Mouse (Mus musculus) CH12.LX (cell line): ENCODE data around the gene Tspan5. TPM values are rescaled to one million over a fixed set of nuclear protein-coding genes. Genes with fewer than 3 reads are reported as not detected.

Experiments
- DNase-seq: peaks from one replicate; pipeline ENCODE4 v3.0.0-alpha.2; 2013; ENCODE audit errors: extremely low read depth
- H3K27ac ChIP-seq: 2 replicates; pipeline ENCODE4 v1.5.1; 2012; ENCODE audit warnings: low read depth, mild to moderate bottlenecking, control low read depth, moderate library complexity; ENCODE audit not compliant: insufficient read depth
- H3K27me3 ChIP-seq: replicated peaks from 2 replicates; pipeline ENCODE3; 2012; ENCODE audit warnings: inconsistent platforms
- H3K36me3 ChIP-seq, 2 experiments: replicated peaks in 1 of 2; 2 replicates each; pipeline versions ENCODE3 to v1.6.1; 2012; ENCODE audit warnings: inconsistent platforms in 1 of 2, low read length in 1 of 2, mild to moderate bottlenecking in 1 of 2, mixed read lengths in 1 of 2, moderate library complexity in 1 of 2; ENCODE audit not compliant: control insufficient read depth in 1 of 2, insufficient read depth in 1 of 2
- H3K4me1 ChIP-seq, 2 experiments: 2 replicates each; pipeline ENCODE4 v1.6.1; 2012; ENCODE audit warnings: inconsistent platforms in 1 of 2, moderate library complexity in 1 of 2; ENCODE audit not compliant: insufficient read depth in 2 of 2, control insufficient read depth in 1 of 2
- H3K4me2 ChIP-seq: 2 replicates; pipeline ENCODE4 v1.6.1; 2012; ENCODE audit warnings: low read depth, mild to moderate bottlenecking, control low read depth; ENCODE audit not compliant: poor library complexity, insufficient read depth, severe bottlenecking
- H3K4me3 ChIP-seq, 3 experiments: fragments of 150-350 bp in 1 of 3; sonication (generic) in 1 of 3; replicated peaks in 1 of 3; 2 replicates each; pipeline versions ENCODE3 to v1.5.1; 2011 to 2012; ENCODE audit warnings: low read depth in 2 of 3, low read length in 2 of 3, mild to moderate bottlenecking in 2 of 3, moderate library complexity in 2 of 3, control low read depth in 1 of 3, improper control_type of control experiment in 1 of 3, inconsistent platforms in 1 of 3, mixed read lengths in 1 of 3; ENCODE audit not compliant: poor library complexity in 1 of 3
- H3K79me2 ChIP-seq: replicated peaks from 2 replicates; pipeline ENCODE4 v1.6.1; 2012; ENCODE audit warnings: mild to moderate bottlenecking, moderate library complexity; ENCODE audit not compliant: control insufficient read depth, poor library complexity, insufficient read depth, severe bottlenecking; ENCODE audit errors: extremely low read depth
- H3K9ac ChIP-seq: 2 replicates; pipeline ENCODE4 v1.6.1; 2012; ENCODE audit warnings: low read depth, mild to moderate bottlenecking, control low read depth, moderate library complexity; ENCODE audit not compliant: insufficient read depth
- H3K9me3 ChIP-seq: replicated peaks from 2 replicates; pipeline ENCODE3; 2012; ENCODE audit warnings: low read length, inconsistent platforms, mixed read lengths
- CHD2 ChIP-seq: IDR thresholded peaks from 2 replicates; pipeline ENCODE4 v1.6.1; 2011; ENCODE audit warnings: low read length, improper control_type of control experiment
- CTCF ChIP-seq, 2 experiments: IDR thresholded peaks in 1 of 2; conservative IDR thresholded peaks in 1 of 2; 2 replicates each; pipeline ENCODE4 v1.5.1; 2011 to 2012; ENCODE audit warnings: low read depth in 2 of 2, low read length in 2 of 2, improper control_type of control experiment in 1 of 2, inconsistent platforms in 1 of 2, mild to moderate bottlenecking in 1 of 2, moderate library complexity in 1 of 2
- GABPA ChIP-seq: IDR thresholded peaks from 2 replicates; pipeline ENCODE4 v1.6.1; 2012; ENCODE audit warnings: low read depth, low read length, improper control_type of control experiment, inconsistent platforms; ENCODE audit not compliant: insufficient replicate concordance
- KAT2A ChIP-seq: IDR thresholded peaks from 2 replicates; pipeline ENCODE4 v1.6.1; 2012; ENCODE audit warnings: low read length, improper control_type of control experiment, inconsistent platforms; ENCODE audit not compliant: insufficient replicate concordance
- MAFK ChIP-seq: IDR thresholded peaks from 2 replicates; pipeline ENCODE4 v1.6.1; 2011; ENCODE audit warnings: low read length, improper control_type of control experiment; ENCODE audit not compliant: insufficient replicate concordance
- MAX ChIP-seq: IDR thresholded peaks from 2 replicates; pipeline ENCODE4 v1.6.1; 2011; ENCODE audit warnings: low read length, improper control_type of control experiment
- MAZ ChIP-seq: IDR thresholded peaks from 2 replicates; pipeline ENCODE4 v1.6.1; 2012; ENCODE audit warnings: low read depth, mild to moderate bottlenecking, inconsistent platforms, low read length, improper control_type of control experiment, moderate library complexity
- MEF2A ChIP-seq: IDR thresholded peaks from 2 replicates; pipeline ENCODE4 v1.6.1; 2014; ENCODE audit warnings: low read depth, mild to moderate bottlenecking, inconsistent platforms, low read length, improper control_type of control experiment, borderline replicate concordance
- MYC ChIP-seq: IDR thresholded peaks from 2 replicates; pipeline ENCODE4 v1.6.1; 2011; ENCODE audit warnings: low read depth, mild to moderate bottlenecking, improper control_type of control experiment, low read length
- NELFE ChIP-seq: IDR thresholded peaks from 2 replicates; pipeline ENCODE4 v1.6.1; 2011; ENCODE audit warnings: low read depth, low read length, improper control_type of control experiment
- POLR2A ChIP-seq: IDR thresholded peaks from 2 replicates; pipeline ENCODE4 v1.6.1; 2011; ENCODE audit warnings: low read depth, mild to moderate bottlenecking, improper control_type of control experiment, low read length
- RAD21 ChIP-seq: IDR thresholded peaks from 2 replicates; pipeline ENCODE4 v1.6.1; 2011; ENCODE audit warnings: low read depth, mild to moderate bottlenecking, low read length, improper control_type of control experiment, moderate library complexity
- RCOR1 ChIP-seq: conservative IDR thresholded peaks from 2 replicates; pipeline ENCODE4 v1.6.1; 2012; ENCODE audit warnings: low read depth, mild to moderate bottlenecking, inconsistent platforms, low read length, improper control_type of control experiment
- UBTF ChIP-seq: IDR thresholded peaks from 2 replicates; pipeline ENCODE4 v1.6.1; 2012; ENCODE audit warnings: low read depth, mild to moderate bottlenecking, inconsistent platforms, low read length, improper control_type of control experiment, moderate library complexity
- ZC3H11A ChIP-seq: IDR thresholded peaks from 2 replicates; pipeline ENCODE4 v1.6.1; 2012; ENCODE audit warnings: low read depth, mild to moderate bottlenecking, inconsistent platforms, low read length, improper control_type of control experiment
- ZKSCAN1 ChIP-seq: IDR thresholded peaks from 2 replicates; pipeline ENCODE4 v1.6.1; 2012; ENCODE audit warnings: low read depth, inconsistent platforms, low read length, improper control_type of control experiment, borderline replicate concordance
- ZNF384 ChIP-seq: IDR thresholded peaks from 2 replicates; pipeline ENCODE4 v1.6.1; 2012; ENCODE audit warnings: low read depth, low read length, improper control_type of control experiment, inconsistent platforms
- dilution Hi-C: fragments of 300-500 bp; cut with MboI; formaldehyde crosslinking; loops from 2 replicates; pipeline ENCODE4 v1.14.3; 2020; ENCODE audit warnings: low sequenced_read_pairs; ENCODE audit not compliant: extremely low pct_unique_long_range_greater_than_20kb, extremely low pct_ligation_motif_present
- in situ Hi-C: fragments of 300-500 bp; cut with MboI; formaldehyde crosslinking; loops from 3 replicates; pipeline ENCODE4 v1.14.3; 2019; ENCODE audit warnings: low sequenced_read_pairs, low pct_ligation_motif_present, low pct_unique_long_range_greater_than_20kb, mixed read lengths
- polyA plus RNA-seq: library from polyadenylated mRNA; unstranded; fragments of >175 nt; gene quantifications from 2 replicates; pipeline ENCODE4 v1.2.1, GENCODE M21; 2012; ENCODE audit warnings: low read depth; ENCODE audit not compliant: insufficient read length
- total RNA-seq, 2 experiments: library from RNA; depleted of rRNA; stranded (reverse); fragments of 300-350 nt in 1 of 2; fragments of >200 nt in 1 of 2; gene quantifications; 2 replicates each; pipeline ENCODE4 v1.2.3; 2012 to 2014

Gene Tspan5
- total and polyA plus RNA-seq, 3 experiments: 17.2 to 43.1 (median 25.9) TPM

- no peak for DNase-seq
- H3K9ac ChIP-seq: no peak overlapping the region
- H3K79me2 ChIP-seq: no peaks in the 10 kb centered on the region
- no peak overlapping the region for H3K4me3 ChIP-seq
- in situ Hi-C loops: no loop called here
- no peak overlapping the region for H3K27ac ChIP-seq
- TF ChIP-seq MAFK (no peak), RCOR1 (no peak), ZKSCAN1 (no peak), KAT2A (no peak), ZNF384 (no peak), GABPA (no peak), MYC (no peak), RAD21 (no peak)
- TF ChIP-seq, all 38 proteins: peak for 0
- no peaks in the 10 kb centered on the region for H3K4me1 ChIP-seq
- H3K27me3 ChIP-seq: no peaks in the 10 kb centered on the region
- H3K9me3 ChIP-seq: no peaks in the 10 kb centered on the region
- H3K36me3 ChIP-seq: peaks cover 0 to 34% of the 10 kb centered on the region in 2 experiments
- dilution Hi-C loops: no loop called here
- no peak overlapping the region for H3K4me2 ChIP-seq
Observed at GRCm38 (mm10) chr3:138763941-138764340, 21.9 kb downstream of the Tspan5 start.

DNA sequence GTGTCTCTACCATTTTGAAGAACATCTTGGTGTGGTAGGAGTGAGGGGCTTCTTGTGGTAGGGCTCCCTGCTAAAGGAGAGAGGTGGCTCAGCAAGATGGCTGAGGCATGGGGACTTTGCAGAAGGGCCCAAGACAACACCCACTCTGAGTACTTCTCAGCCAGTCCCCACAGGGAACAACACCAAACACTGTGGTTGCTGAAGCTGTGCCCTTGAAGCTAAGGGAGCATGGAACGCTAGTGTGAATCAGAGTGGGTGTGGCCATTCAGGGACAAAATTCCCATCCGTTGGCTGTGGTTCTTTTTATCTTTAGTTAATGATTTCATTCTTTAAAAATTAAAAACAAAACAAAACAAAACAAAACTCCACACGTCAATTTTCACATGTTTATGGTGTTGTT is 22.8 kb downstream of the Tspan5 start:
- H3K79me2 ChIP-seq: no peaks in the 10 kb centered on the region
- in situ Hi-C loops: no loop called here

DNA sequence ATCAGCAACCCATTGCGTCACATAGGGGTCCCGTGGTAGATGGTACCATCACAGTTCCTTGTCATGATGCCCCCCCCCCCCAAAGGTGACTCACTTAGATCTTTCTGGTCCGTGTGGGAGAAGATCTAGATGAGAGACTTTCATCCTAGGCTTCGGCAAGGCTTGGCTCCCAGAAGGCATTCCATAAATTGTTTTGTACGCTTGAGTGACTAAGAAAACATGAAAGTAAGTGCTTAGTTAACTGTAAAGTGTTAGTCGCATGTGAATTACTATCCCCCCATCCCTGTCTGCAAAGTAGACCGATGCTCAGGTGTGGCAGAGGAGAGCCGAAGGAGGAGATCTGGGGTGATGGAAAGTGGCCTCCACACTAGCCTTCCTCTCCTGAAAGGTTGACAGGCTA is 25.0 kb downstream of the Tspan5 start:
- Histone ChIP-seq H3K4me2 (no peak overlapping the region), H3K36me3 (peaks cover 0 to 25% of the 10 kb centered on the region in 2 experiments), H3K79me2 (no peaks in the 10 kb centered on the region), H3K4me1 (peaks cover 0 to 24% of the 10 kb centered on the region in 2 experiments; a peak in 2 of 4 replicates), H3K9me3 (no peaks in the 10 kb centered on the region), H3K27ac (no peak overlapping the region), H3K4me3 (no peak overlapping the region), H3K27me3 (no peaks in the 10 kb centered on the region), H3K9ac (no peak overlapping the region)
- dilution Hi-C loops (no loop called here), in situ Hi-C loops (no loop called here)
- no peak for TF ChIP-seq NELFE
- no peak for TF ChIP-seq ZC3H11A
- TF ChIP-seq POLR2A: no peak
- TF ChIP-seq MEF2A: no peak
- no peak for TF ChIP-seq MAZ
- TF ChIP-seq CHD2: no peak
- TF ChIP-seq GABPA: no peak
- no peak for TF ChIP-seq CTCF (conservative IDR thresholded peaks at IDR 0.05 in 1 of 2, IDR thresholded peaks at IDR 0.05 in 1 of 2; ENCODE audit: low read depth in 2 of 2, low read length in 2 of 2)
- no peak for DNase-seq

More for the DNA sequence above, 22.8 kb downstream of the Tspan5 start:
- peaks cover 0 to 32% of the 10 kb centered on the region in 2 experiments for H3K36me3 ChIP-seq
- no peak overlapping the region for H3K27ac ChIP-seq
- H3K4me3 ChIP-seq: no peak overlapping the region
- no peaks in the 10 kb centered on the region for H3K9me3 ChIP-seq
- H3K4me1 ChIP-seq: peaks cover 0 to 3% of the 10 kb centered on the region in 2 experiments; a peak in 1 of 4 replicates
- dilution Hi-C loops: no loop called here
- H3K9ac ChIP-seq: no peak overlapping the region
- no peaks in the 10 kb centered on the region for H3K27me3 ChIP-seq
- H3K4me2 ChIP-seq: no peak overlapping the region
- TF ChIP-seq MYC (no peak), POLR2A (no peak), RAD21 (no peak), UBTF (no peak), ZNF384 (no peak), MAX (no peak), MAFK (no peak), ZKSCAN1 (no peak)
- DNase-seq: no peak
